Mouse (Mus musculus): ENCODE results near the gene Tmod1. TPM values are rescaled to one million over a fixed set of nuclear protein-coding genes. Genes with fewer than 3 reads are reported as not detected.

Tmod1 gene
- polyA plus RNA-seq, 1 experiment: 22.7 TPM

GRCm38 (mm10) chr4:46092429-46093076 lies 53.8 kb downstream of the Tmod1 start:
- no peaks in the 10 kb centered on the region; the same call in 1 of the 2 replicates for H3K27me3 ChIP-seq (ENCODE audit: control insufficient read depth)
- H3K36me3 ChIP-seq (ENCODE audit: control insufficient read depth): peaks cover 100% of the 10 kb centered on the region

GRCm38 (mm10) chr4:46094916-46095825 lies 56.4 kb downstream of the Tmod1 start:
- H3K27me3 ChIP-seq (ENCODE audit: control insufficient read depth): no peaks in the 10 kb centered on the region; the same call in 1 of the 2 replicates
- H3K4me3 ChIP-seq (replicated peaks): no peak overlapping the region
- TF ChIP-seq GATA1 (IDR thresholded peaks at IDR 0.05; ENCODE audit: low read length) (no peak), TAL1 (IDR thresholded peaks at IDR 0.05; ENCODE audit: low read length) (no peak)
- H3K36me3 ChIP-seq (ENCODE audit: control insufficient read depth): peaks cover 100% of the 10 kb centered on the region
- peaks cover 2% of the 10 kb centered on the region; the same call in 1 of the 2 replicates for H3K4me1 ChIP-seq (ENCODE audit: control insufficient read depth)
- no peaks in the 10 kb centered on the region for H3K9me3 ChIP-seq (ENCODE audit: control insufficient read depth, low read length)

More at GRCm38 (mm10) chr4:46092429-46093076, 53.8 kb downstream of the Tmod1 start:
- no peak for TF ChIP-seq GATA1 (IDR thresholded peaks at IDR 0.05; ENCODE audit: low read length)
- no peak for TF ChIP-seq TAL1 (IDR thresholded peaks at IDR 0.05; ENCODE audit: low read length)
- no peaks in the 10 kb centered on the region for H3K9me3 ChIP-seq (ENCODE audit: control insufficient read depth, low read length)
- peaks cover under 1% of the 10 kb centered on the region; the same call in 1 of the 2 replicates for H3K4me1 ChIP-seq (ENCODE audit: control insufficient read depth)
- no peak overlapping the region for H3K4me3 ChIP-seq (replicated peaks)

GRCm38 (mm10) chr4:46095826-46096159 lies 57.1 kb downstream of the Tmod1 start:
- Histone ChIP-seq H3K27me3 (ENCODE audit: control insufficient read depth) (no peaks in the 10 kb centered on the region; the same call in 1 of the 2 replicates), H3K9me3 (ENCODE audit: control insufficient read depth, low read length) (no peaks in the 10 kb centered on the region), H3K36me3 (ENCODE audit: control insufficient read depth) (peaks cover 100% of the 10 kb centered on the region), H3K4me1 (ENCODE audit: control insufficient read depth) (peaks cover 3% of the 10 kb centered on the region), H3K4me3 (replicated peaks) (no peak overlapping the region)
- TF ChIP-seq GATA1 (IDR thresholded peaks at IDR 0.05; ENCODE audit: low read length) (no peak), TAL1 (IDR thresholded peaks at IDR 0.05; ENCODE audit: low read length) (no peak)

GRCm38 (mm10) chr4:46096546-46096945 lies 57.8 kb downstream of the Tmod1 start:
- Histone ChIP-seq H3K9me3 (ENCODE audit: control insufficient read depth, low read length) (no peaks in the 10 kb centered on the region), H3K27me3 (ENCODE audit: control insufficient read depth) (no peaks in the 10 kb centered on the region; the same call in 1 of the 2 replicates), H3K4me3 (replicated peaks) (no peak overlapping the region), H3K4me1 (ENCODE audit: control insufficient read depth) (peaks cover 3% of the 10 kb centered on the region), H3K36me3 (ENCODE audit: control insufficient read depth) (peaks cover 100% of the 10 kb centered on the region)
- TF ChIP-seq TAL1 (IDR thresholded peaks at IDR 0.05; ENCODE audit: low read length): no peak

GRCm38 (mm10) chr4:46097591-46097990 lies 58.9 kb downstream of the Tmod1 start:
- peaks cover 4% of the 10 kb centered on the region; the same call in 1 of the 2 replicates for H3K9me3 ChIP-seq (ENCODE audit: control insufficient read depth, low read length)
- H3K36me3 ChIP-seq (ENCODE audit: control insufficient read depth): peaks cover 100% of the 10 kb centered on the region
- H3K4me3 ChIP-seq (replicated peaks): no peak overlapping the region
- TF ChIP-seq GATA1 (IDR thresholded peaks at IDR 0.05; ENCODE audit: low read length): no peak
- no peak for TF ChIP-seq TAL1 (IDR thresholded peaks at IDR 0.05; ENCODE audit: low read length)
- no peaks in the 10 kb centered on the region; the same call in 1 of the 2 replicates for H3K27me3 ChIP-seq (ENCODE audit: control insufficient read depth)
- H3K4me1 ChIP-seq (ENCODE audit: control insufficient read depth): peaks cover 10% of the 10 kb centered on the region

GRCm38 (mm10) chr4:46099132-46099531 lies 60.4 kb downstream of the Tmod1 start:
- H3K27me3 ChIP-seq (ENCODE audit: control insufficient read depth): no peaks in the 10 kb centered on the region; the same call in 1 of the 2 replicates
- peaks cover 13% of the 10 kb centered on the region for H3K9me3 ChIP-seq (ENCODE audit: control insufficient read depth, low read length)
- peaks cover 25% of the 10 kb centered on the region for H3K4me1 ChIP-seq (ENCODE audit: control insufficient read depth)
- no peak for TF ChIP-seq GATA1 (IDR thresholded peaks at IDR 0.05; ENCODE audit: low read length)
- TF ChIP-seq TAL1 (IDR thresholded peaks at IDR 0.05; ENCODE audit: low read length): no peak
- peaks cover 100% of the 10 kb centered on the region for H3K36me3 ChIP-seq (ENCODE audit: control insufficient read depth)
- H3K4me3 ChIP-seq (replicated peaks): no peak overlapping the region

GRCm38 (mm10) chr4:46100539-46100938 lies 61.8 kb downstream of the Tmod1 start:
- Histone ChIP-seq H3K36me3 (ENCODE audit: control insufficient read depth) (peaks cover 100% of the 10 kb centered on the region), H3K4me1 (ENCODE audit: control insufficient read depth) (peaks cover 31% of the 10 kb centered on the region), H3K4me3 (replicated peaks) (no peak overlapping the region), H3K9me3 (ENCODE audit: control insufficient read depth, low read length) (peaks cover 13% of the 10 kb centered on the region), H3K27me3 (ENCODE audit: control insufficient read depth) (no peaks in the 10 kb centered on the region; the same call in 1 of the 2 replicates)
- TF ChIP-seq TAL1 (IDR thresholded peaks at IDR 0.05; ENCODE audit: low read length): no peak
- no peak for TF ChIP-seq GATA1 (IDR thresholded peaks at IDR 0.05; ENCODE audit: low read length)

GRCm38 (mm10) chr4:46101211-46101711 lies 62.5 kb downstream of the Tmod1 start:
- Histone ChIP-seq H3K9me3 (ENCODE audit: control insufficient read depth, low read length) (peaks cover 13% of the 10 kb centered on the region), H3K27me3 (ENCODE audit: control insufficient read depth) (no peaks in the 10 kb centered on the region; the same call in 1 of the 2 replicates), H3K36me3 (ENCODE audit: control insufficient read depth) (peaks cover 100% of the 10 kb centered on the region), H3K4me3 (replicated peaks) (no peak overlapping the region), H3K4me1 (ENCODE audit: control insufficient read depth) (peaks cover 31% of the 10 kb centered on the region)
- TF ChIP-seq TAL1 (IDR thresholded peaks at IDR 0.05; ENCODE audit: low read length) (no peak), GATA1 (IDR thresholded peaks at IDR 0.05; ENCODE audit: low read length) (no peak)
